In the genomic region with DNA sequence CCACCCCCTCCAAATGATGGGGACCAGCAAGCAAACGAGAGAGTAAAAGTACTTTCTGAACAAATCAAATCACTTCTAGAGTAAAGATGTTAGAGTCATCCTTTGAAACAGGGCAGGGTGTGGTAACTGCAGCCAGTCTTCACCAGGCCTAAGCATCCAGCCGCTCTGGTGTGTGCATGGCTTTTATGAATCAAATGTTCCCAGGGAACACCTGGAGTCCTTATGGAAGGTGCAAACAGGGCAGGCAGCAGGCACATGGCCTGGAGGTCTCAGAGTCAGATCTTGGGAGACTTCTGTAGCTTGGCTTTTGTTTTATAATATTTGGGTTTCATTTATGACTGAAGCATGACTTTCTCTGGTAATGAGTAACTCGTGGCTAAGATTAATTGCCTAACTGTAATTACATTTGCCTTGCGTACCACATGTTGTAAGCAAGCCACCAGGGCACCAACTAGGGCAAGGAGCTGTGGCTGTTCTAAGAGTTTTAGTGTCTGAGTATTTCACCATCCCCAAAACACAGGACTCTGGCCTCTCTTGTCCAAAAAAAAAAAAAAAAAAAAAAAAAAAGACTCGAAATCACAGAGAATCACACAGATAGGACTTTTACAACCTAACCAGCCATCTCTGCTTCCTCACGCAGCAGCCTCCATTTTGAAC, we compare ENCODE assay signal across 25 mouse cellular contexts.
DNase-seq lines count a peak whose midpoint lies in the region; ATAC-seq lines count a peak whose summit lies in the region.
"Had no signal": no experiment of that assay in that cellular context is flagged by ENCODE, and none has a peak within 500 bp of the region (broad histone marks: within the 10 kb centered on the region; RNA-seq: fewer than 3 reads in every experiment).

No protein-coding gene starts in this region.

- H3K4me3 ChIP-seq in embryonic facial prominence, embryonic 15.5 days (replicated peaks): no peak overlapping the region
- H3K4me3 ChIP-seq in intestine, embryonic 16.5 days (ENCODE audit: low read length): no peak overlapping the region
- H3K4me3 ChIP-seq: forebrain, embryonic 10.5 days; hindbrain, embryonic 13.5 days; stomach, embryonic 15.5 days had no signal

- no peaks in the 10 kb centered on the region for H3K27me3 ChIP-seq in embryonic facial prominence, embryonic 15.5 days
- no peaks in the 10 kb centered on the region for H3K27me3 ChIP-seq in intestine, embryonic 16.5 days (replicated peaks; ENCODE audit: control insufficient read depth, insufficient read depth, low read length)
- H3K27me3 ChIP-seq: hindbrain, embryonic 13.5 days; stomach, embryonic 15.5 days had no signal

- no peak overlapping the region for H3K4me2 ChIP-seq in embryonic facial prominence, embryonic 15.5 days (replicated peaks)
- H3K4me2 ChIP-seq in intestine, embryonic 16.5 days (ENCODE audit: low read depth, low read length): no peak overlapping the region
- H3K4me2 ChIP-seq: hindbrain, embryonic 13.5 days; liver, embryonic 11.5 days; midbrain, embryonic 11.5 days; stomach, embryonic 15.5 days had no signal

- H3K9me3 ChIP-seq in embryonic facial prominence, embryonic 15.5 days (replicated peaks): no peaks in the 10 kb centered on the region
- no peaks in the 10 kb centered on the region for H3K9me3 ChIP-seq in intestine, embryonic 16.5 days (ENCODE audit: control insufficient read depth, low read length)
- H3K9me3 ChIP-seq: forebrain, embryonic 10.5 days; hindbrain, embryonic 13.5 days; stomach, embryonic 15.5 days had no signal

- H3K4me1 ChIP-seq in embryonic facial prominence, embryonic 15.5 days: no peaks in the 10 kb centered on the region
- H3K4me1 ChIP-seq in intestine, embryonic 16.5 days (ENCODE audit: control insufficient read depth, insufficient read depth, low read length): peaks cover 4% of the 10 kb centered on the region; the same call in 1 of the 2 replicates
- H3K4me1 ChIP-seq: stomach, embryonic 15.5 days had no signal

- 0 out of 2 replicates have a peak, but pooled peaks have one; percentile 54 for ATAC-seq in embryonic facial prominence, embryonic 15.5 days (ENCODE audit: insufficient number of reproducible peaks, low FRiP score, low TSS enrichment, low read depth)
- ATAC-seq in intestine, embryonic 16.5 days: peak; percentile 83
- ATAC-seq: forebrain, embryonic 16.5 days; liver, postnatal 0 days; lung, postnatal 0 days had no signal

- no peak overlapping the region for H3K9ac ChIP-seq in embryonic facial prominence, embryonic 15.5 days
- no peak overlapping the region for H3K9ac ChIP-seq in intestine, embryonic 16.5 days (ENCODE audit: low read depth, low read length)
- H3K9ac ChIP-seq: hindbrain, embryonic 13.5 days; liver, postnatal 0 days; stomach, embryonic 15.5 days had no signal

- DNase-seq in kidney, adult 9 months: peak; percentile 40
- DNase-seq in kidney, postnatal 10 days: no peak
- DNase-seq in 416B (ENCODE audit: low read depth): peak; percentile 34
- no peak for DNase-seq in layer of hippocampus, postnatal 14 days (ENCODE audit: low spot score in 2 of 2)
- no peak for DNase-seq in lung, postnatal 4 days
- no peak for DNase-seq in lung, postnatal 36 days
- DNase-seq: adrenal gland, postnatal 10 days; cerebellum, adult 2 months; cerebellum, postnatal 25 days; embryo, embryonic 11 days; gastrocnemius, postnatal 36 days; heart, postnatal 36 days; layer of hippocampus, postnatal 36 days; liver, postnatal 0 days; thymus, adult 18-20 months; thymus, postnatal 36 days had no signal

- H3K36me3 ChIP-seq in embryonic facial prominence, embryonic 15.5 days: no peaks in the 10 kb centered on the region
- H3K36me3 ChIP-seq in intestine, embryonic 16.5 days (ENCODE audit: control insufficient read depth, insufficient read depth, low read length): no peaks in the 10 kb centered on the region
- H3K36me3 ChIP-seq: forebrain, embryonic 10.5 days; hindbrain, embryonic 13.5 days; stomach, embryonic 15.5 days had no signal

- 0 out of 2 replicates have a peak overlapping the region, but pooled peaks have one; percentile 22 for H3K27ac ChIP-seq in embryonic facial prominence, embryonic 15.5 days (replicated peaks)
- H3K27ac ChIP-seq in intestine, embryonic 16.5 days (ENCODE audit: low read length): no peak overlapping the region
- H3K27ac ChIP-seq: forebrain, embryonic 10.5 days; hindbrain, embryonic 13.5 days; stomach, embryonic 15.5 days had no signal

- 52% methylated on average over 6 of the region's 6 CpGs for WGBS in embryonic facial prominence, embryonic 15.5 days
- 59% methylated on average over 6 of the region's 6 CpGs for WGBS in intestine, embryonic 16.5 days

Comparison
In these comparisons a context has a peak if more than half of its experiments do, and no peak if none do; other contexts are left out.
1. DNase-seq: peak in kidney, adult 9 months (single experiment) and 416B (single experiment); none in kidney, postnatal 10 days (single experiment), layer of hippocampus, postnatal 14 days (0 of 2), lung, postnatal 4 days (0 of 2) and lung, postnatal 36 days (single experiment).